In genomic region chr11:69995391-69995960, GRCm38 (mm10) we compare ENCODE assay signal across 8 mouse cellular contexts. TPM values are rescaled to one million over a fixed set of nuclear protein-coding genes. Genes with fewer than 3 reads are reported as not detected.
A peak's percentile ranks its signal among the peaks of the same experiment; 100 is the strongest.
DNase-seq lines count a peak whose midpoint lies in the region; ATAC-seq and TF ChIP-seq lines count a peak whose summit lies in the region.

Gene Phf23 (plus strand): TSS chr11:69995777.

- peak within 1 kb of the TSS; percentile 65 for H3K4me2 ChIP-seq in heart, embryonic 15.5 days
- H3K4me2 ChIP-seq in liver, embryonic 14.5 days (ENCODE audit: low read depth), result peak within 1 kb of the TSS; percentile 91
- peak within 1 kb of the TSS; percentile 48 for H3K4me2 ChIP-seq in neural tube, embryonic 11.5 days (ENCODE audit: low read depth)
- H3K4me2 ChIP-seq in stomach, postnatal 0 days (replicated peaks; ENCODE audit: low read depth), result peak within 1 kb of the TSS; percentile 69

- TF ChIP-seq CTCF in liver, embryonic 14.5 days (IDR thresholded peaks at IDR 0.05; ENCODE audit: low read depth), result peak; percentile 80
- peak; percentile 70 for TF ChIP-seq CTCF in stomach, postnatal 0 days (IDR thresholded peaks at IDR 0.05; ENCODE audit: low read depth)

- no peak for TF ChIP-seq EP300 in liver, embryonic 14.5 days (IDR thresholded peaks at IDR 0.05; ENCODE audit: low read depth)
- peak; percentile 74 for TF ChIP-seq EP300 in stomach, postnatal 0 days (optimal IDR thresholded peaks at IDR 0.05)

- H3K36me3 ChIP-seq in forebrain, embryonic 10.5 days (replicated peaks), result peaks cover 48% of the 10 kb centered on the region
- H3K36me3 ChIP-seq in heart, embryonic 15.5 days, result peaks cover 31% of the 10 kb centered on the region
- H3K36me3 ChIP-seq in liver, embryonic 14.5 days (replicated peaks; ENCODE audit: control insufficient read depth, insufficient read depth, low read depth), result peaks cover 40% of the 10 kb centered on the region
- H3K36me3 ChIP-seq in neural tube, embryonic 11.5 days (ENCODE audit: control insufficient read depth, insufficient read depth, low read length), result peaks cover 20% of the 10 kb centered on the region
- peaks cover 20% of the 10 kb centered on the region for H3K36me3 ChIP-seq in stomach, postnatal 0 days (ENCODE audit: control insufficient read depth, insufficient read depth, low read length)

- peak; percentile 96 to 97 for DNase-seq in CD8-positive naive resting alpha-beta T cell, adult 2 months (ENCODE audit: low read depth in 2 of 2, low spot score in 2 of 2)
- DNase-seq in c-Kit-positive CD71-negative TER-119-negative erythroid progenitor cells, embryonic 14.5 days (ENCODE audit: low read depth), result peak; percentile 99
- DNase-seq in forebrain, embryonic 10.5 days (ENCODE audit: extremely low spot score, low spot score), result peak; percentile 99
- peak; percentile 97 to 99 for DNase-seq in kidney, postnatal 25 days
- peak; percentile 98 to 99 (median 98) for DNase-seq in liver, embryonic 14.5 days (ENCODE audit: low read depth in 3 of 3, low spot score in 3 of 3)
- DNase-seq in neural tube, embryonic 11.5 days (ENCODE audit: low spot score), result peak; percentile 97
- peak; percentile 99 for DNase-seq in stomach, postnatal 0 days (ENCODE audit: low spot score)

- H3K9me3 ChIP-seq in forebrain, embryonic 10.5 days, result no peaks in the 10 kb centered on the region
- H3K9me3 ChIP-seq in heart, embryonic 15.5 days (replicated peaks), result no peaks in the 10 kb centered on the region
- no peaks in the 10 kb centered on the region for H3K9me3 ChIP-seq in liver, embryonic 14.5 days (ENCODE audit: control insufficient read depth, low read length)
- no peaks in the 10 kb centered on the region for H3K9me3 ChIP-seq in neural tube, embryonic 11.5 days (ENCODE audit: control insufficient read depth, low read length)
- no peaks in the 10 kb centered on the region for H3K9me3 ChIP-seq in stomach, postnatal 0 days (ENCODE audit: control insufficient read depth, low read length)

- peak within 1 kb of the TSS; percentile 99 for H3K9ac ChIP-seq in heart, embryonic 15.5 days
- peak within 1 kb of the TSS; percentile 100 for H3K9ac ChIP-seq in liver, embryonic 14.5 days (replicated peaks)
- peak within 1 kb of the TSS; percentile 93 for H3K9ac ChIP-seq in neural tube, embryonic 11.5 days (ENCODE audit: low read length)
- peak within 1 kb of the TSS; percentile 90 for H3K9ac ChIP-seq in stomach, postnatal 0 days (ENCODE audit: low read length)

- H3K27ac ChIP-seq in forebrain, embryonic 10.5 days, result peak within 1 kb of the TSS; percentile 99
- peak within 1 kb of the TSS; percentile 99 for H3K27ac ChIP-seq in heart, embryonic 15.5 days
- peak within 1 kb of the TSS; percentile 95 for H3K27ac ChIP-seq in liver, embryonic 14.5 days
- H3K27ac ChIP-seq in neural tube, embryonic 11.5 days (ENCODE audit: low read depth, low read length), result peak within 1 kb of the TSS; percentile 96
- peak within 1 kb of the TSS; percentile 98 for H3K27ac ChIP-seq in stomach, postnatal 0 days (replicated peaks)

- H3K4me3 ChIP-seq in forebrain, embryonic 10.5 days, result peak within 1 kb of the TSS; percentile 76
- peak within 1 kb of the TSS; percentile 96 for H3K4me3 ChIP-seq in heart, embryonic 15.5 days
- H3K4me3 ChIP-seq in liver, embryonic 14.5 days (ENCODE audit: insufficient read depth in 1 of 2, low read depth in 2 of 2, low read length in 2 of 2), result peak within 1 kb of the TSS; percentile 90 to 97
- H3K4me3 ChIP-seq in neural tube, embryonic 11.5 days (ENCODE audit: low read depth, low read length), result peak within 1 kb of the TSS; percentile 95
- H3K4me3 ChIP-seq in stomach, postnatal 0 days (ENCODE audit: low read depth, low read length), result peak within 1 kb of the TSS; percentile 92

- ATAC-seq in heart, embryonic 15.5 days (replicated peaks; ENCODE audit: insufficient number of reproducible peaks, insufficient read depth, low FRiP score, low read depth), result peak; percentile 72
- ATAC-seq in liver, embryonic 14.5 days (ENCODE audit: insufficient read depth), result peak; percentile 76
- peak; percentile 69 for ATAC-seq in neural tube, embryonic 11.5 days (ENCODE audit: insufficient read depth, low FRiP score, low TSS enrichment)
- peak; percentile 85 for ATAC-seq in stomach, postnatal 0 days (ENCODE audit: low FRiP score, low TSS enrichment)

- peaks cover 47% of the 10 kb centered on the region for H3K4me1 ChIP-seq in forebrain, embryonic 10.5 days
- peaks cover 40% of the 10 kb centered on the region for H3K4me1 ChIP-seq in heart, embryonic 15.5 days (replicated peaks)
- H3K4me1 ChIP-seq in liver, embryonic 14.5 days (replicated peaks; ENCODE audit: control insufficient read depth in 2 of 2, insufficient read depth in 2 of 2, low read length in 1 of 2), result peaks cover 17 to 27% of the 10 kb centered on the region in 2 experiments
- peaks cover 12% of the 10 kb centered on the region for H3K4me1 ChIP-seq in neural tube, embryonic 11.5 days (ENCODE audit: control insufficient read depth, insufficient read depth, low read length)
- no peaks in the 10 kb centered on the region; the same call in 1 of the 2 replicates for H3K4me1 ChIP-seq in stomach, postnatal 0 days (replicated peaks; ENCODE audit: control insufficient read depth, insufficient read depth)

- WGBS in forebrain, embryonic 10.5 days, result under 1% methylated on average over 36 of the region's 36 CpGs
- under 1% methylated on average over 36 of the region's 36 CpGs for WGBS in heart, embryonic 15.5 days
- WGBS in liver, embryonic 14.5 days (ENCODE audit: insufficient replicate concordance), result under 1% methylated on average over 36 of the region's 36 CpGs
- under 1% methylated on average over 36 of the region's 36 CpGs for WGBS in neural tube, embryonic 11.5 days
- under 1% methylated on average over 29 of the region's 36 CpGs for WGBS in stomach, postnatal 0 days

- H3K27me3 ChIP-seq in forebrain, embryonic 10.5 days (ENCODE audit: poor library complexity, severe bottlenecking), result no peaks in the 10 kb centered on the region
- no peaks in the 10 kb centered on the region for H3K27me3 ChIP-seq in heart, embryonic 15.5 days
- H3K27me3 ChIP-seq in liver, embryonic 14.5 days (ENCODE audit: control insufficient read depth, insufficient read depth, low read length), result no peaks in the 10 kb centered on the region
- no peaks in the 10 kb centered on the region for H3K27me3 ChIP-seq in neural tube, embryonic 11.5 days (ENCODE audit: control insufficient read depth, insufficient read depth, low read length)
- no peaks in the 10 kb centered on the region for H3K27me3 ChIP-seq in stomach, postnatal 0 days (ENCODE audit: control insufficient read depth, insufficient read depth, low read length)

RNA-seq across cellular contexts. Expression of gene Phf23, which starts in this region (rescaled TPM):
- polyA plus RNA-seq in forebrain, embryonic 10.5 days (2016; fragmentation: Nextera tagmentation; extraction: Ambion mirVana), result 94.5 and 96.2 TPM in 2 replicates
- 38.4 and 42.4 TPM in 2 replicates for polyA plus RNA-seq in heart, embryonic 15.5 days (2015; fragmentation: Nextera tagmentation; extraction: Ambion mirVana)
- 10.8 and 14.8 TPM in 2 replicates for polyA plus RNA-seq in liver, embryonic 14.5 days (2012; rRNA removed)
- 11.9 and 12.1 TPM in 2 replicates for polyA plus RNA-seq in liver, embryonic 14.5 days (2014; fragmentation: Nextera tagmentation; extraction: Ambion mirVana)
- 54.4 and 57.6 TPM in 2 replicates for polyA plus RNA-seq in neural tube, embryonic 11.5 days (2014; fragmentation: Nextera tagmentation; extraction: Ambion mirVana)
- polyA plus RNA-seq in stomach, postnatal 0 days (2015; fragmentation: Nextera tagmentation; extraction: Ambion mirVana), result 34.4 and 38.5 TPM in 2 replicates

Comparison
In these comparisons a context has a peak if more than half of its experiments do, and no peak if none do; other contexts are left out.
1. Peak in every context shown above with its lines: DNase-seq, ATAC-seq, H3K4me3 ChIP-seq and H3K27ac ChIP-seq.